Mouse (Mus musculus) hindbrain, embryonic 12.5 days (tissue): ENCODE results near the gene Dhdds. TPM values are rescaled to one million over a fixed set of nuclear protein-coding genes. Genes with fewer than 3 reads are reported as not detected.
A peak's percentile ranks its signal among the peaks of the same experiment; 100 is the strongest.

ENCODE experiments used
- ATAC-seq: fragments of 200-750 bp; cut with Nextera tagmentation; 2 replicates; pipeline ENCODE4 v1.8.0; 2017; ENCODE audit warnings: moderate TSS enrichment; ENCODE audit not compliant: low FRiP score
- H3K27ac ChIP-seq: fragments of 300-500 bp; sonication (generic); 2 replicates; pipeline ENCODE4 v1.5.1; 2016; ENCODE audit warnings: mild to moderate bottlenecking
- H3K27me3 ChIP-seq: fragments of 300-500 bp; sonication (generic); 2 replicates; pipeline ENCODE4 v1.6.1; 2016; ENCODE audit warnings: mild to moderate bottlenecking
- H3K36me3 ChIP-seq: fragments of 300-500 bp; sonication (generic); 2 replicates; pipeline ENCODE4 v1.6.1; 2016; ENCODE audit warnings: mild to moderate bottlenecking
- H3K4me1 ChIP-seq: fragments of 300-500 bp; sonication (generic); 2 replicates; pipeline ENCODE4 v1.6.1; 2016
- H3K4me2 ChIP-seq: fragments of 300-500 bp; sonication (generic); replicated peaks from 2 replicates; pipeline ENCODE4 v1.6.1; 2016; ENCODE audit warnings: mild to moderate bottlenecking
- H3K4me3 ChIP-seq: fragments of 300-500 bp; sonication (generic); 2 replicates; pipeline ENCODE4 v1.5.1; 2016; ENCODE audit warnings: mild to moderate bottlenecking
- H3K9ac ChIP-seq: fragments of 300-500 bp; sonication (generic); 2 replicates; pipeline ENCODE4 v1.6.1; 2016; ENCODE audit warnings: mild to moderate bottlenecking, moderate library complexity
- H3K9me3 ChIP-seq: fragments of 300-500 bp; sonication (generic); replicated peaks from 2 replicates; pipeline ENCODE4 v1.6.1; 2016; ENCODE audit warnings: mild to moderate bottlenecking
- WGBS: fragments of 180-500 bp; shearing (Covaris S2); methylation state at CpG from one replicate; pipeline ENCODE4 v1.1.7; 2016; 5-methylcytosine and 5-hydroxymethylcytosine counted together
- polyA plus RNA-seq: library from polyadenylated mRNA; unstranded; fragments of >200 nt; fragmentation: Nextera tagmentation; extraction: Ambion mirVana; gene quantifications from 2 replicates; pipeline ENCODE4 v1.2.1, GENCODE M21; 2016

Dhdds gene
- polyA plus RNA-seq: 43.1 and 44.1 TPM in 2 replicates

DNA sequence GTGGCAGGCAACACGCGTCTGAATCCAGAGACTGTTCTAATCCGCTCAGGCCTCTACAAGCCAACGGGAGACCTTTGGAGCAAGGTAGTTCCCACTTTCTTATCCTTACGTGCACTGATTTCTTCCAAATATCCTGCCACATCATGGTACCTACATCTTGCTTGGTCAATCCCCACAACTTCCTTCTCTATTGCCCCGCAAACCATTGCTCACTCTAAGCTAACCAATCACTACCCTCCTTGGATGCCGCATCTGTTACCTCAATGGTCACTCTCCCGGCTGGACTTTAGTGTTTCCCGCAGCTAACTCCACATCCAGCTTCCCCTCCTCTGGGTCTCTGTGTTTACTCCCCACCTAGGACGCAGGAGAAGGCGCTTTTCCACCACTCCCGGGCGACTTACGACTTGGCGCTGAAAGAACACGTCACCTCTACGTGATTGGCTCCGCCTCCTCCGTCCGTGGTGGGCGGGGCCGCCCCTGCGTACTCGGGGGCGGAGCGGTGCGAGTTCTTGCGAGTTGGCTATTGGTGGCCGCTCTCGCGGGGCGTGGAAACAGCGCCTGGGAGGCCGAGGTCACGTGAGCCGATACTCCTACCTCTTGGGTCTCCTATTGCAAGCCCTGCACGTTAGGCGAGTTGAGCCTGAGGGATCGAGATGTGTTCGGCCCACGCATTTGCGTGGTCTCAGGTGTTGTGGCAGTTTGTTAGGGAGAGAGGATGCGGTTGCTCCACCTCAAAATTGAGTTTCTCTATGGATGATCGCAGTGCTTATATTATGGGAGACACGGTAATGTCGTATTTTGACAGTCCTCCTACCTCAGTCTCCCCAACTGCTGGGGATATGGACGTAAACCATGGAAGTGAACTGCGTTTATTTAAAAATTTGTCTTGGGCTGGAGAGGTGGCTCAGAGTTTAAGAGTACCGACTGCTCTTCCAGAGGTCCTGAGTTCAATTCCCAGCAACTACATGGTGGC lies at the start of gene Dhdds:
Gene Dhdds, minus strand, starts transcription at position 453 of the 973 bp plus-strand sequence.
- Histone ChIP-seq H3K36me3 (peaks cover 8% of the 10 kb centered on the region), H3K9me3 (no peaks in the 10 kb centered on the region), H3K4me1 (peaks cover 9% of the 10 kb centered on the region), H3K4me3 (peak within 1 kb of the TSS; percentile 66), H3K27ac (peak within 1 kb of the TSS; percentile 53; the same call in 1 of the 2 replicates), H3K9ac (peak within 1 kb of the TSS; percentile 61), H3K27me3 (no peaks in the 10 kb centered on the region), H3K4me2 (peak within 1 kb of the TSS; percentile 86)
- peak; percentile 97 for ATAC-seq
- 1% methylated on average over 49 of the region's 49 CpGs for WGBS

DNA sequence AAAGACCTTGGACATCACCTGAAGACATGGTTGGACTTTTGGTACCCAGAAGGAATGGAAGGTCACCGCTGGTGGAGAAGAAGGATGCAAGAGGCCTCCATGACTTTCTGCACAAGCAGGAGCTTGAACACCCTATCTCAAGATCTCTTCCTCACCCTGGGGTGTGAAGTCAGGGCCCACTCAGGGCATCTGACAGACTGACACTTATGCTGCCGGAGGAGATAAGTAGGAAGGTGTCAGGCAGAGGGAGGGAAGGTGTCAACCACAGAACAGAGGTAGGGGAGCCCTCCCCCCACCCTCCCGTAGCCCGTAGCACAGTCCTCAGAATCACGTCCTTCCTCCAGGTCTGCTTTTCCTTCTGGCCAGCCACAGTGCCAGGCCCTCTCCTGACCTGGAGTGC lies 46.9 kb upstream of the Dhdds start:
- Histone ChIP-seq H3K4me2 (no peak overlapping the region), H3K27me3 (no peaks in the 10 kb centered on the region), H3K4me1 (no peaks in the 10 kb centered on the region), H3K4me3 (no peak overlapping the region), H3K9ac (no peak overlapping the region), H3K36me3 (no peaks in the 10 kb centered on the region), H3K9me3 (no peaks in the 10 kb centered on the region), H3K27ac (no peak overlapping the region)
- no peak for ATAC-seq
- WGBS: 77% methylated on average over 5 of the region's 5 CpGs

DNA sequence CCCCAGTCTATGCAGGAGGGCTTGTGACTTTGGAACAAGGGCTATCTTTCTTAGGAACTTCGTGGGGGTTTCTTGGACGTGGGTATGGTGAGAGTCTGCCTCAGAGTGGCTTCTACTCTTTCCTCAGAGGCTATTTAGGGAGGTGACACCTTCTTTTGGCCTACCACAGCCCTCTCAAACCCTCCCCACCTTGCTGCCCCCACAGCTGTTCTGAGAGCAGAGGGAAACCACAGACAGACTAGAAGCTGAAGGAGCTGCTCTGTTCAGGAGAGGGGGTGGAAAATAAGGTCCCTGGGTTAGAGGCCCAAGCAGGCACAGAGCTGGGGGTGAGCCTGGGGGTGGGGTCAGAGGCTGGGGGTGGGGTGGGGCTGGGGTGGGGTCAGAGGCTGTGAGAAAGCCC lies 42.3 kb upstream of the Dhdds start:
- 60% methylated on average over 2 of the region's 2 CpGs for WGBS
- H3K4me2 ChIP-seq: no peak overlapping the region

DNA sequence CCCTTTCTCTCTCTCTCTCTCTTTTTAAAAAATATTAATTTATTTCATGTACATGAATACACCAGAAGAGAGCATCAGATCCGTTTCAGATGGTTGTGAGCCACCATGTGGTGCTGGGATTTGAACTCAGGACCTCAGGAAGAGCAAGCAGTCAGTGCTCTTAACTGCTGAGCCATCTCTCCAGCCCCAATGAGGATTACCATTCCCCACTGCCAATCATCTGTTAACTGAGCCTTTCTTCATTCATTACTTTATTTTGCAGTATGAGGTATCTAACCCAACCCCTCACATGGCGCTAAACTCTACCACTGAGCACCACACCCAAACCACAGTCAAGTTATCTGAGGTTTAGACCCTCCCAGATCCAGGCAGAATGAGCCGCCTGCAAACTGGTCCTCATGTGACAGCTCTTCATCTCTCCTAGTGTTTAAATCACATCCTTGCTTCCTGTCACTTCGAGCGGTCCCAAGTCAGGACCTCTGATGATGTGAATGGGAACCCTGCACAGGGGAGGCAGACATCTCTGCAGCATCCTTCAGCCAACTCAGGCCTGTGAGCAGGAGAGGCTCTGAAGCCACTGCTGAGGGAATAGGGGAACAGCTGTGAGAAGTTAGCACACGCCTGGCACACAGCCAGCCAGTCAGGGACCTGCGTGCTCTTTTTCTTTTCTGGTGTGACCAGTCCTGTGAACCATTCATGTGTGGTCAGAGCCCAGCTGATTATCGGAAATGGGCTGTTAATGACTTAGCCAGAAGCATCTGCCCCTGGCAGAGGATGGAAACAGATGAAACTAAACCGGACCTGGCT lies 40.8 kb upstream of the Dhdds start:
- ATAC-seq: peak; percentile 54
- Histone ChIP-seq H3K4me1 (peaks cover 7% of the 10 kb centered on the region), H3K4me3 (no peak overlapping the region), H3K27me3 (no peaks in the 10 kb centered on the region), H3K36me3 (no peaks in the 10 kb centered on the region), H3K4me2 (no peak overlapping the region), H3K27ac (peak overlapping the region; percentile 57; the same call in 1 of the 2 replicates), H3K9me3 (no peaks in the 10 kb centered on the region), H3K9ac (no peak overlapping the region)
- 60% methylated on average over 9 of the region's 9 CpGs for WGBS

More for the DNA sequence above, 42.3 kb upstream of the Dhdds start:
- Histone ChIP-seq H3K4me3 (no peak overlapping the region), H3K27me3 (no peaks in the 10 kb centered on the region), H3K27ac (no peak overlapping the region), H3K9me3 (no peaks in the 10 kb centered on the region), H3K36me3 (no peaks in the 10 kb centered on the region), H3K9ac (no peak overlapping the region; the same call in 1 of the 2 replicates), H3K4me1 (peaks cover 7% of the 10 kb centered on the region)
- ATAC-seq: no peak

DNA sequence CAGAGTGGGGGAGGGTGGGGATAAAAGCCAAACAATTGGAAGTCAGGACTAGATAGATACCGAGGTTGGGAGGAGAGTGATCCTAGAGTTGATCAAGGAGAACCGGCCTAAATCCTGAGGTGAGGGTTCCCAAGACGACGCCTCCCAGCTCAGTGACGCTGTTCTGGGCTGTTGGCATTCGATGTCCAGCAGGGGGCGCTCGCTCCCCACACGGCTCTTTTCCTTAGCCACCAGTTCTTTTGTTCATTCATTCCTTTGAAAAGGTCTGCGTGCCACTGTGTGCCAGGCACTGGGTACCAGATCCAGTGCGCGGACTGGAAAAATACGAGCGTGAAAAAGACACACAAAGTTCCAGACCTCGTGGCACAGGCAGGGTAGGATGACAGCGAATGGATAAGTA lies 35.2 kb upstream of the Dhdds start:
- no peaks in the 10 kb centered on the region for H3K27me3 ChIP-seq
- peak; percentile 50; the same call in 1 of the 2 replicates for ATAC-seq

DNA sequence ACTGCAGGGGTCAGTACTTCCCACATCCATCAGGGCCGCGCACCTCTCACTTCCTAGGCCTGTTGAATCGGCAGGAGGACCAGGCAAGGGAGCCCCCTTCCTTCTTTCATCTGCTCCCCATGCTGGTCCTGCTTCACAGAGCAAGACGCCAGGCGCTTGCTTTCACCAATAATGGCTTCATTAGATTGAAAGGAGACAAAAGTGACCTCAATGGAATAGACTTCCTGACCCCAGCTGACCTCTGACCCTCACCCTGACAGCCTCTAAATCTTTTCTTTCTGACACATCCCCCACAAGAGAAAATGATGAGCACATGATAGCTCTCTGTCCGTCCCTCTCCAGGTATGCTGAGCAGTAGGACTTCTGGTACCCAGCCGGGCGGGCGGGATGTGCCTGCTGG lies 25.1 kb upstream of the Dhdds start:
- H3K9me3 ChIP-seq: no peaks in the 10 kb centered on the region
- no peak overlapping the region for H3K27ac ChIP-seq
- H3K4me3 ChIP-seq: no peak overlapping the region
- H3K4me1 ChIP-seq: no peaks in the 10 kb centered on the region
- H3K4me2 ChIP-seq: no peak overlapping the region
- H3K36me3 ChIP-seq: no peaks in the 10 kb centered on the region
- no peaks in the 10 kb centered on the region for H3K27me3 ChIP-seq
- no peak for ATAC-seq
- no peak overlapping the region for H3K9ac ChIP-seq
- 24% methylated on average over 9 of the region's 9 CpGs for WGBS

More for the DNA sequence above, 35.2 kb upstream of the Dhdds start:
- H3K27ac ChIP-seq: no peak overlapping the region
- no peak overlapping the region for H3K9ac ChIP-seq
- peak overlapping the region; percentile 21; the same call in 1 of the 2 replicates for H3K4me2 ChIP-seq
- H3K36me3 ChIP-seq: no peaks in the 10 kb centered on the region
- no peaks in the 10 kb centered on the region for H3K9me3 ChIP-seq
- 4% methylated on average over 16 of the region's 16 CpGs for WGBS
- no peak overlapping the region for H3K4me3 ChIP-seq
- no peaks in the 10 kb centered on the region for H3K4me1 ChIP-seq

DNA sequence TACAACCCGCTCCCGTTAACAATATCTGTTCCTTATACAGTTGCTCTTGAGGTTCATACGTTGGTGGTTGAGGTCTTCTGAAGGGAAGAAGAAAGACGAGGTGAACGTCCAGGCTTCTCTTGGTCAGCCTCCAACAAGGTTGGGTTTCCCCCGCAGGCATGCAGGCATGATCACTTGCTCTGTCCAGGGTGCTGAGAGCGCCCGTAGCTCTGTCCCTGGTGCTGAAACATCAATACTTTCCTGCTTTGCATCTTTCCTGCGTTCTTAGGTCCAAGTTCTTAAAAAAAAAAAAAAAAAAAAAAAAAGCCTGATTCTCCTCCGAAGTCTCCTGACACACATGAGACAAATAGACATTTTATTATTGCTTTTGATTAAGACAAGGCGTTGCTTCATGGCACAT lies 19.9 kb upstream of the Dhdds start:
- no peak for ATAC-seq
- Histone ChIP-seq H3K4me1 (peaks cover 44% of the 10 kb centered on the region), H3K9ac (no peak overlapping the region)

DNA sequence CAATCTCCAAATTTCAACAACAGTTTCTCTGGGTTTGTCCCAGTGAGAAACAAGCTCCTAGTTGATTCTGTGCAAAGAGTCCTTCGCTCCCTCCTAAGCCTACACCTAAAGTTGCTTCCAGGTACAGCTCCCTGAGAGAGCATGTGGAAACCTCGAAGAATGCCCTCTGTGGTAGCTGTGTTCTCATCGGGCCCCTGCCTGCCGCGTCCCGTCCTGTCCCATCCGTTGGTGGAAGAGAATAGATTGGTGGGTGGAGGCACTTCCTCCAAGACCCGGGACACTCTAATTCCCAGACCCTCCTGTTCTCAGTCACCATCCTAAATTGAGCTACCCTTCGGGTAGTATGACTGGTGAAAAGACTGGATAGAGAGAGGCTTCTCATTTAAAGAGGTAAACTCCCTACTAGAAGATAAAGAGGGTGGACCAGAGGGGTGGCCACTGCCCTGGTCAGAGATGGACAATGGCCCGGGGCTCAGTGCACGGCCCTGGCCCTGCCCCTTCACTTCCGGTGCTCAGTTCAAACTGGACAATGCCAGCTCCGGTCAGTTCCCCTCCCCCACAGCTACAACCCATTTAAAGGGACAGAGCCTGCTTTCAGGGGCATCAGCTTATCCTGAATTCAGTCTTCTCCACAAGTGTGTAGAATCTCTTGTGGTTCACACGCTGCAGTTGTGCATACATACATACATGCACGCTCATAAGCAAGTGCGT lies 19.1 kb upstream of the Dhdds start:
- ATAC-seq: peak; percentile 47

More for the DNA sequence above, 19.9 kb upstream of the Dhdds start:
- H3K27ac ChIP-seq: no peak overlapping the region
- H3K9me3 ChIP-seq: no peaks in the 10 kb centered on the region
- WGBS: 4% methylated on average over 11 of the region's 11 CpGs
- peak overlapping the region; percentile 62 for H3K4me2 ChIP-seq
- H3K27me3 ChIP-seq: peaks cover 4% of the 10 kb centered on the region; the same call in 1 of the 2 replicates
- no peaks in the 10 kb centered on the region for H3K36me3 ChIP-seq
- no peak overlapping the region for H3K4me3 ChIP-seq

DNA sequence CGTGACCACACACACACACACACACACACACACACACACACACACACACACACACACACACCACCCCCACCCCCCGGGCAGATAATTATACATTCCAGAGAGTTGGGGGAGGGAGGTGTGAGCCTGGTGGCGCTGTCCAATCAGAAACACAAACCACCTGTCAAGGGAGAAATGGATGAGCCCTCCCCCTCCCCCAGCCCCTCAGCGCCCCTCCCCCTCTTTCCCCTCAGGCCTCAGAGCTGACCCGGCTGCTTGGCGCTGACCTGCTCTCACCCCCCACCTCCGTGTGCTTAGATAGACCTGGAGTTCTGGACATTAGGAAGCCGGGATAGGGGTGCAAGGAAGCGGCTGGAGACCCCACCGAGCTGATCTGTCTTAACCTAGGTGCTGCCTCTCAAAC lies 18.5 kb upstream of the Dhdds start:
- Histone ChIP-seq H3K27me3 (peaks cover 4% of the 10 kb centered on the region; the same call in 1 of the 2 replicates), H3K9me3 (no peaks in the 10 kb centered on the region), H3K36me3 (no peaks in the 10 kb centered on the region), H3K4me2 (peak overlapping the region; percentile 62), H3K4me1 (peaks cover 46% of the 10 kb centered on the region), H3K9ac (no peak overlapping the region), H3K4me3 (peak overlapping the region; percentile 38), H3K27ac (peak overlapping the region; percentile 80)
- 0% methylated on average over 10 of the region's 10 CpGs for WGBS
- ATAC-seq: peak; percentile 57

More for the DNA sequence above, 19.1 kb upstream of the Dhdds start:
- 2% methylated on average over 16 of the region's 16 CpGs for WGBS
- Histone ChIP-seq H3K9ac (peak overlapping the region; percentile 47; the same call in 1 of the 2 replicates), H3K27ac (peak overlapping the region; percentile 80), H3K27me3 (peaks cover 4% of the 10 kb centered on the region; the same call in 1 of the 2 replicates), H3K9me3 (no peaks in the 10 kb centered on the region), H3K4me1 (peaks cover 46% of the 10 kb centered on the region), H3K36me3 (no peaks in the 10 kb centered on the region), H3K4me2 (peak overlapping the region; percentile 62), H3K4me3 (peak overlapping the region; percentile 38)

DNA sequence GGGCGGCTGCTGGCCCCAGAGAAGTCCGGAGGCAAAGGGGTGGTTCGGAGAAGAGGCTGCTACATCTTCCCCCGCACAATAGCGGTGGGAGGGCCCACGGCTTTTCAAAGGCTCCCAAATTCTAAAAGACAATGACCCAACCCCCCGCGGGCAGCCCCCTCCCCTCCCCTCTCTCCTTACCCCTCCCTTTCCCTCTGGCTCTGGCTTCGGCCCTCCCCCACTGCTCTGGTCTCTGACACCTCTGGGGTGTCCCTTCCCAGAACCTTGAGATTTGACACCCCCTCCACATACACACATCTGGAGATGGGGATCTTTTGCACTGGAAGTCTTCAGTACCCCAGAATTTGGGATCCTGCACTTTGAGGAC lies 18.0 kb upstream of the Dhdds start, which contains the start of gene Lin28a:
Gene Lin28a, minus strand, starts transcription at position 63 of the 367 bp plus-strand sequence.
- peak; percentile 27 for ATAC-seq
- peak within 1 kb of the TSS; percentile 80 for H3K27ac ChIP-seq
- no peaks in the 10 kb centered on the region for H3K36me3 ChIP-seq
- WGBS: 1% methylated on average over 9 of the region's 9 CpGs
- H3K4me2 ChIP-seq: peak within 1 kb of the TSS; percentile 62
- peaks cover 46% of the 10 kb centered on the region for H3K4me1 ChIP-seq
- no peaks in the 10 kb centered on the region for H3K9me3 ChIP-seq
- peaks cover 4% of the 10 kb centered on the region; the same call in 1 of the 2 replicates for H3K27me3 ChIP-seq
- H3K4me3 ChIP-seq: peak within 1 kb of the TSS; percentile 38
- H3K9ac ChIP-seq: peak within 1 kb of the TSS; percentile 48

DNA sequence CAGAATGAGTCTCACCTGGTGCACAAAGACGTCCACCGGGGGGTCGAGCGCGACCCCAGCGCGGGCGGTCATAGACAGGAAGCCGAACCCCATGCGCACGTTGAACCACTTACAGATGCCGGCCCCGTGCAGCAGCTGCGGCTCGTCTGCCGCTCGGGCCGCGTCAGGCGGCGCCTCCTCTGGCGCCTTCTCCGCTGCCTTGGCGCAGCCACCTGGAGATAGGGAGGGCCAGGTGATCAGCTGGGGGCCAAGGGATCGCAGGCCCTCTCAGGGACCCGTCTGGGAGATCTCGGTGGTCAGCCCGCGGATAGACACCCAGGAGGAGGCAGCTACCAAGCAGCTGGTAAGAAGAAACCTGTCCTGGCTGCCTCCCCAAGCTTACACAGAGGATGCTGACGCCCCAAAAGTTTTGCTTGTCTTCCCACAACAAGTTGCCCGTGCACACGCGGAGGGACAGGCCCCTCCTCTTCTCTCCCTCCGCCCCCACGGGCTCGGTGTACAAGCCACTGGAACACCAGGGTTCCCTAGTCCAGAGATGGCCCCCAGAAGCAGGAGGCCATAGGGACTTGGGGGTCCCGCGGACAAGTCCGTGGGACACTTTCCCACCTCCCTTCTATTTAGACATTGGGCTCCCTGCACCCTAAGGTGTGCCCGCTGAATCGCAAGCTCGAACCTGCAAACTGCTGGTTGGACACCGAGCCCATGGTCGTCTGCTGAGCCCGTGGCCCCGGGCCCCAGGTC lies 17.5 kb upstream of the Dhdds start:
- H3K36me3 ChIP-seq: no peaks in the 10 kb centered on the region
- peak overlapping the region; percentile 58 for H3K27ac ChIP-seq
- under 1% methylated on average over 46 of the region's 46 CpGs for WGBS
- peak overlapping the region; percentile 62 for H3K4me2 ChIP-seq
- peaks cover 46% of the 10 kb centered on the region for H3K4me1 ChIP-seq
- H3K4me3 ChIP-seq: peak overlapping the region; percentile 38
- peak overlapping the region; percentile 48 for H3K9ac ChIP-seq
- ATAC-seq: no peak
- H3K27me3 ChIP-seq: peaks cover 4% of the 10 kb centered on the region; the same call in 1 of the 2 replicates
- H3K9me3 ChIP-seq: no peaks in the 10 kb centered on the region
